Mouse (Mus musculus): ENCODE results near the gene Glyctk.

- TF ChIP-seq CHD2 (IDR thresholded peaks at IDR 0.05; ENCODE audit: low read depth, low read length) (no peak), HCFC1 (IDR thresholded peaks at IDR 0.05; ENCODE audit: borderline replicate concordance, insufficient read depth, low read length) (no peak), MAFK (IDR thresholded peaks at IDR 0.05; ENCODE audit: insufficient read depth, low read depth, low read length) (no peak)
Measured at GRCm38 (mm10) chr9:106192998-106193397, 35.1 kb upstream of the Glyctk start.

All from ES-E14 (cell line).